Mouse (Mus musculus) cerebellum, adult 2 months (tissue): ENCODE results near the gene Dhx36. TPM values are rescaled to one million over a fixed set of nuclear protein-coding genes. Genes with fewer than 3 reads are reported as not detected.

Experiments
- DNase-seq, 2 experiments: peaks; one replicate each; pipeline ENCODE4 v3.0.0; 2021
- H3K27ac ChIP-seq: fragments of 200-500 bp; 2 replicates; pipeline ENCODE4 v1.5.1; 2012; ENCODE audit warnings: low read length, control low read depth, inconsistent platforms; ENCODE audit not compliant: insufficient read depth
- H3K27me3 ChIP-seq: fragments of 200-500 bp; 2 replicates; pipeline ENCODE4 v1.6.1; 2012; ENCODE audit warnings: inconsistent platforms, mild to moderate bottlenecking, low read length, moderate library complexity; ENCODE audit not compliant: control insufficient read depth, insufficient read depth
- H3K4me1 ChIP-seq: fragments of 200-500 bp; 2 replicates; pipeline ENCODE4 v1.6.1; 2011; ENCODE audit warnings: low read length; ENCODE audit not compliant: control insufficient read depth, insufficient read depth
- H3K4me3 ChIP-seq: fragments of 200-500 bp; replicated peaks from 2 replicates; pipeline ENCODE3; 2011; ENCODE audit warnings: mild to moderate bottlenecking, low read depth, low read length, control low read depth; ENCODE audit not compliant: insufficient read depth
- CTCF ChIP-seq: fragments of 200-500 bp; IDR thresholded peaks from 2 replicates; pipeline ENCODE4 v1.5.1; 2011; ENCODE audit warnings: low read depth, mild to moderate bottlenecking, control low read depth, low read length, moderate library complexity, borderline replicate concordance; ENCODE audit not compliant: insufficient read depth
- POLR2A ChIP-seq: fragments of 200-500 bp; IDR thresholded peaks from 2 replicates; pipeline ENCODE4 v1.6.1; 2011; ENCODE audit warnings: low read length, control low read depth, borderline replicate concordance; ENCODE audit not compliant: insufficient read depth
- WGBS: fragments of 180-500 bp; shearing (Covaris S2); methylation state at CpG from one replicate; pipeline ENCODE4 v1.1.7; 2018; 5-methylcytosine and 5-hydroxymethylcytosine counted together
- polyA plus RNA-seq: library from polyadenylated mRNA; depleted of rRNA; stranded (reverse); fragments of >200 nt; gene quantifications from 2 replicates; pipeline ENCODE4 v1.2.3, GENCODE M21; 2012; rRNA removed

The Dhx36 gene
- polyA plus RNA-seq, 1 experiment: 44.8 TPM

DNA sequence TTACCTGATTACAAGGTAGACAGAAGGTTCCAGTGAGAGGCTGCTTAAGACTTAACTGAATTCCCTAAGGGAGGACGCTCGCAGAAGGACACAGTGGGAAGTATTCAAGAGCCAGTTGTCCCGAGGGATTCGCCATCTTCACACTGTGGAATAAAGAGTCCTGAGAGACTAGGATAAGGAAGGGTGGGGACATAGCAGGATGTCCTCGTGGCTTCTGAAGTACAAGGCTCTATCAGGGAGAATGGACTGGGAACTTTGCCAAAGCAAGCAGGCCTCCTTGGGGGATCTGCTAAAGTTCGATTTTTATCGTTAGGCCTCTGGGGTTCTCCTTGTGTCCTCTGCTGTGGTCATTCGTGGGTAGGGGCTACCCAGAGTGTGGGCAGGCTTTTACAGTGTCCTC is 59.7 kb downstream of the Dhx36 start:
- H3K27ac ChIP-seq: no peak overlapping the region
- H3K4me3 ChIP-seq: no peak overlapping the region
- no peaks in the 10 kb centered on the region for H3K4me1 ChIP-seq
- WGBS: 47% methylated on average over 8 of the region's 8 CpGs
- no peak for DNase-seq
- no peaks in the 10 kb centered on the region for H3K27me3 ChIP-seq
- TF ChIP-seq CTCF (no peak), POLR2A (no peak)

DNA sequence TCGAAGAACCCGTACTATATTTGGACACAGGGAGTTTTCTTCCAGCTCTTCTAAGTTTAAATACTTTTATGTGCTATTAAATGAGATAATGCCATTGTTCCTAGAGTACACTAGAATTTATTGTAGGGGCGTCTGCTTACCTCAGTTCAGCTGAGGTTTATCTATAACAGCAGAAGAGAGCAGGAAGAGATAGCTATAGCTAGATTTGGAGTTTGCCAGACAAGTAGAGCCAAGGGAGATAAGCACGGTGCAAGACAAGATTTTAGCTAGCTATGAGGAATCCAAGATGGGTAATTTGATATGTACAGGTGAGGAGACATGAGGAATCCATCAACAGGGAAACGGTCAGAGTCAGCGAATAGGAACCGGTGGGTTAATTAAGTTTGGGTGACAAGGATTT is 60.5 kb downstream of the Dhx36 start:
- WGBS: 93% methylated on average over 7 of the region's 7 CpGs
- Histone ChIP-seq H3K4me3 (no peak overlapping the region), H3K4me1 (no peaks in the 10 kb centered on the region), H3K27me3 (no peaks in the 10 kb centered on the region), H3K27ac (no peak overlapping the region)
- TF ChIP-seq CTCF: no peak
- no peak for DNase-seq

DNA sequence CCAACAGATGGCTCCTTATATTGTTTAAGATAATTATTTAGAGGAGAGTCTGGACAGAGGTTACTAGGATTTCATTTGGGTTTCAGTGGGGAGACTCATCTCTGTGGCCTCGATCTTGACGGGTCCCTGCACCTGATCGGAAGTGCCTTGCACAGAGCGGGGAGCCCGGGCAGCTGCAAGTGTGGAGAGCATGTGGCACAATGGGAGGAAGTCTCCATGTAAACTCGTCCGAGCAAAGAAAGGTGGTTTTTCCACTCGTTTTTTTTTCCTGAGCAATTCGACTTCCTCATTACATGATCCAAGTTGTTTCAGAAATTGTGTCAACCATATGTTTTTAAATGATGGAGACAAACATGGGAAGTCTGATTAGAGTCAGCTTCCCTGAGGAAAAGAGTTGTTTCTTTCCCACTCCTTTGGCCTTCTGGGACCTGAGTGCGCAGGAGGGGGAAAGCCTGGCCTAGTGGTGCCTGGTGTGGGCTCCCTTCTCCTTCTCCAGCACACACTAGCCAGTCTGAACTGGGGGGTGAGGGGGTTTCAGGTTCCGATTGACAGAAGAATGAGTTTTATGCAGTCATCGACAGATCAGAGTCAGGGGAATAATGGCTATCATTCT is 63.1 kb downstream of the Dhx36 start:
- no peak for DNase-seq
- H3K4me1 ChIP-seq: no peaks in the 10 kb centered on the region
- no peaks in the 10 kb centered on the region for H3K27me3 ChIP-seq
- H3K27ac ChIP-seq: no peak overlapping the region
- TF ChIP-seq POLR2A: no peak
- TF ChIP-seq CTCF: no peak
- 80% methylated on average over 12 of the region's 12 CpGs for WGBS
- no peak overlapping the region for H3K4me3 ChIP-seq

GRCm38 (mm10) chr3:62440431-62440969 is 66.3 kb downstream of the Dhx36 start:
- Histone ChIP-seq H3K4me3 (no peak overlapping the region), H3K27me3 (no peaks in the 10 kb centered on the region), H3K4me1 (no peaks in the 10 kb centered on the region), H3K27ac (no peak overlapping the region)
- 28% methylated on average over 5 of the region's 5 CpGs for WGBS
- no peak for TF ChIP-seq CTCF
- no peak for TF ChIP-seq POLR2A
- DNase-seq: no peak

- Histone ChIP-seq H3K4me1 (no peaks in the 10 kb centered on the region), H3K27ac (no peak overlapping the region), H3K27me3 (no peaks in the 10 kb centered on the region), H3K4me3 (no peak overlapping the region)
- TF ChIP-seq CTCF (no peak), POLR2A (no peak)
- no peak for DNase-seq
These were observed 70.9 kb downstream of the Dhx36 start for GRCm38 (mm10) chr3:62435923-62436322.

GRCm38 (mm10) chr3:62433675-62434074 is 73.1 kb downstream of the Dhx36 start:
- H3K27ac ChIP-seq: no peak overlapping the region
- no peaks in the 10 kb centered on the region for H3K27me3 ChIP-seq
- TF ChIP-seq POLR2A: no peak
- no peak for TF ChIP-seq CTCF
- 79% methylated on average over 4 of the region's 4 CpGs for WGBS
- no peak for DNase-seq
- H3K4me1 ChIP-seq: no peaks in the 10 kb centered on the region
- no peak overlapping the region for H3K4me3 ChIP-seq

- DNase-seq: no peak
- Histone ChIP-seq H3K4me1 (no peaks in the 10 kb centered on the region), H3K4me3 (no peak overlapping the region), H3K27me3 (no peaks in the 10 kb centered on the region), H3K27ac (no peak overlapping the region)
- 88% methylated on average over 6 of the region's 6 CpGs for WGBS
- no peak for TF ChIP-seq POLR2A
- no peak for TF ChIP-seq CTCF
These were observed 88.2 kb downstream of the Dhx36 start for GRCm38 (mm10) chr3:62418387-62419138.

Other genes starting within 250 kb of the Dhx36 start
- 26.1 and 26.9 TPM in 2 replicates for gene Arhgef26, start 168.7 kb downstream of the Dhx36 start, polyA plus RNA-seq
- gene Gpr149, start 98.1 kb upstream of the Dhx36 start, polyA plus RNA-seq: 0.68 and 1.2 TPM in 2 replicates